Comparison of ENCODE assay signal across 13 mouse cellular contexts in genomic region chr6:42471298-42471697, GRCm38 (mm10). TPM values are rescaled to one million over a fixed set of nuclear protein-coding genes. Genes with fewer than 3 reads are reported as not detected.
A peak's percentile ranks its signal among the peaks of the same experiment; 100 is the strongest.
DNase-seq lines count a peak whose midpoint lies in the region; ATAC-seq lines count a peak whose summit lies in the region.
"Not testable (repeated sequence)": the region's sequence is repeated elsewhere in the genome, so short reads cannot be mapped to it uniquely, and the experiment has no call there.
"Had no signal": no experiment of that assay in that cellular context is flagged by ENCODE, and none has a peak within 500 bp of the region (broad histone marks: within the 10 kb centered on the region; RNA-seq: fewer than 3 reads in every experiment).

No protein-coding gene starts in this region.

- H3K9ac ChIP-seq in embryonic facial prominence, embryonic 11.5 days (replicated peaks; ENCODE audit: low read length); embryonic facial prominence, embryonic 15.5 days; hindbrain, embryonic 11.5 days (ENCODE audit: low read depth, low read length); midbrain, embryonic 14.5 days (replicated peaks; ENCODE audit: low read length): not testable (repeated sequence)

- not testable (repeated sequence) for H3K27me3 ChIP-seq in embryonic facial prominence, embryonic 11.5 days (ENCODE audit: control insufficient read depth, insufficient read depth, low read length); embryonic facial prominence, embryonic 15.5 days; heart, embryonic 10.5 days (ENCODE audit: insufficient read depth, poor library complexity, severe bottlenecking); hindbrain, embryonic 11.5 days (ENCODE audit: control insufficient read depth, insufficient read depth, low read length); midbrain, embryonic 14.5 days (ENCODE audit: control insufficient read depth, insufficient read depth, low read length)

- H3K27ac ChIP-seq in embryonic facial prominence, embryonic 11.5 days (replicated peaks; ENCODE audit: low read depth, low read length); embryonic facial prominence, embryonic 15.5 days (replicated peaks); heart, embryonic 10.5 days; hindbrain, embryonic 11.5 days (ENCODE audit: low read depth, low read length); midbrain, embryonic 14.5 days (replicated peaks; ENCODE audit: low read depth, low read length): not testable (repeated sequence)

- ATAC-seq in embryonic facial prominence, embryonic 11.5 days (replicated peaks; ENCODE audit: insufficient number of reproducible peaks, low FRiP score, low TSS enrichment, low read depth) = 0 out of 2 replicates have a peak, but pooled peaks have one; percentile 6
- ATAC-seq in embryonic facial prominence, embryonic 15.5 days (ENCODE audit: insufficient number of reproducible peaks, low FRiP score, low TSS enrichment, low read depth) = 0 out of 2 replicates have a peak, but pooled peaks have one; percentile 7
- peak; percentile 19; the same call in 1 of the 2 replicates for ATAC-seq in hindbrain, embryonic 11.5 days (ENCODE audit: low FRiP score)
- 0 out of 2 replicates have a peak, but pooled peaks have one; percentile 20 for ATAC-seq in midbrain, embryonic 14.5 days (ENCODE audit: low FRiP score, low TSS enrichment)

- WGBS in embryonic facial prominence, embryonic 11.5 days = 96% methylated on average over 4 of the region's 4 CpGs
- 97% methylated on average over 4 of the region's 4 CpGs for WGBS in embryonic facial prominence, embryonic 15.5 days
- WGBS in heart, embryonic 10.5 days = 88% methylated on average over 4 of the region's 4 CpGs
- 93% methylated on average over 4 of the region's 4 CpGs for WGBS in hindbrain, embryonic 11.5 days
- 94% methylated on average over 4 of the region's 4 CpGs for WGBS in midbrain, embryonic 14.5 days

- not testable (repeated sequence) for H3K36me3 ChIP-seq in embryonic facial prominence, embryonic 11.5 days (replicated peaks; ENCODE audit: control insufficient read depth, insufficient read depth, low read depth, low read length); embryonic facial prominence, embryonic 15.5 days; heart, embryonic 10.5 days; hindbrain, embryonic 11.5 days (ENCODE audit: control insufficient read depth, insufficient read depth, low read length); midbrain, embryonic 14.5 days (ENCODE audit: control insufficient read depth, insufficient read depth, low read length)

- H3K4me3 ChIP-seq in embryonic facial prominence, embryonic 11.5 days (ENCODE audit: low read depth, low read length); embryonic facial prominence, embryonic 15.5 days (replicated peaks); heart, embryonic 10.5 days; hindbrain, embryonic 11.5 days (ENCODE audit: low read depth, low read length); midbrain, embryonic 14.5 days (replicated peaks; ENCODE audit: low read depth, low read length): not testable (repeated sequence)

- H3K4me2 ChIP-seq in embryonic facial prominence, embryonic 11.5 days (ENCODE audit: low read depth, low read length); embryonic facial prominence, embryonic 15.5 days (replicated peaks); hindbrain, embryonic 11.5 days (replicated peaks; ENCODE audit: low read depth, low read length); midbrain, embryonic 14.5 days (ENCODE audit: low read length): not testable (repeated sequence)

- not testable (repeated sequence) for H3K4me1 ChIP-seq in embryonic facial prominence, embryonic 11.5 days (ENCODE audit: control insufficient read depth, insufficient read depth, low read length); embryonic facial prominence, embryonic 15.5 days; heart, embryonic 10.5 days; hindbrain, embryonic 11.5 days (replicated peaks; ENCODE audit: control insufficient read depth, insufficient read depth, low read length); midbrain, embryonic 14.5 days (ENCODE audit: control insufficient read depth, insufficient read depth, low read length)

- not testable (repeated sequence) for H3K9me3 ChIP-seq in embryonic facial prominence, embryonic 11.5 days (replicated peaks; ENCODE audit: control insufficient read depth, low read length); embryonic facial prominence, embryonic 15.5 days (replicated peaks); heart, embryonic 10.5 days; hindbrain, embryonic 11.5 days (ENCODE audit: control insufficient read depth, low read length); midbrain, embryonic 14.5 days (ENCODE audit: control insufficient read depth, low read length)

- not testable (repeated sequence) for DNase-seq in embryonic facial prominence, embryonic 11.5 days (ENCODE audit: low spot score); hindbrain, embryonic 11.5 days (ENCODE audit: low spot score); midbrain, embryonic 14.5 days
- DNase-seq in heart, adult 11 months = peak; percentile 87
- DNase-seq in heart, embryonic 10.5 days (ENCODE audit: low spot score) = peak; percentile 69

RNA-seq across cellular contexts. Expression of gene Olfr457, which starts 4.8 kb away (rescaled TPM):
- polyA plus RNA-seq in embryonic facial prominence, embryonic 11.5 days (2014; fragmentation: Nextera tagmentation; extraction: Ambion mirVana) = not detected in 2 replicates
- 0.08 TPM in 1 of 2 replicates, not detected in the other for polyA plus RNA-seq in embryonic facial prominence, embryonic 15.5 days (2015; fragmentation: Nextera tagmentation; extraction: Ambion mirVana)
- not detected in 2 replicates for polyA plus RNA-seq in heart, embryonic 10.5 days (2016; fragmentation: Nextera tagmentation; extraction: Ambion mirVana)
- not detected in 2 replicates for polyA plus RNA-seq in hindbrain, embryonic 11.5 days (2014; fragmentation: Nextera tagmentation; extraction: Ambion mirVana)
- 0.20 TPM in 1 of 2 replicates, not detected in the other for polyA plus RNA-seq in midbrain, embryonic 14.5 days (2014; fragmentation: Nextera tagmentation; extraction: Ambion mirVana)
- polyA plus RNA-seq: activated CD4-positive, CD25-positive, alpha-beta regulatory T cell, adult 4 months; adrenal gland, adult 2 months; brain, embryonic 14.5 days; C2C12; G1E; Patski had no signal

RNA-seq across cellular contexts. Expression of gene Olfr458, which starts 6.3 kb away (rescaled TPM):
- not detected in 2 replicates for polyA plus RNA-seq in embryonic facial prominence, embryonic 11.5 days (2014; fragmentation: Nextera tagmentation; extraction: Ambion mirVana)
- polyA plus RNA-seq in embryonic facial prominence, embryonic 15.5 days (2015; fragmentation: Nextera tagmentation; extraction: Ambion mirVana) = not detected in 2 replicates
- 0.19 TPM in 1 of 2 replicates, not detected in the other for polyA plus RNA-seq in heart, embryonic 10.5 days (2016; fragmentation: Nextera tagmentation; extraction: Ambion mirVana)
- not detected in 2 replicates for polyA plus RNA-seq in hindbrain, embryonic 11.5 days (2014; fragmentation: Nextera tagmentation; extraction: Ambion mirVana)
- polyA plus RNA-seq in midbrain, embryonic 14.5 days (2014; fragmentation: Nextera tagmentation; extraction: Ambion mirVana) = not detected in 2 replicates
- polyA plus RNA-seq: activated CD4-positive, CD25-positive, alpha-beta regulatory T cell, adult 4 months; adrenal gland, adult 2 months; brain, embryonic 14.5 days; C2C12; CD4-positive, CD25-positive, alpha-beta regulatory T cell, adult 4 months; G1E; Patski had no signal

RNA-seq across cellular contexts. Expression of gene Olfr456, which starts 15.7 kb away (rescaled TPM):
- not detected in 2 replicates for polyA plus RNA-seq in embryonic facial prominence, embryonic 11.5 days (2014; fragmentation: Nextera tagmentation; extraction: Ambion mirVana)
- polyA plus RNA-seq in embryonic facial prominence, embryonic 15.5 days (2015; fragmentation: Nextera tagmentation; extraction: Ambion mirVana) = 0.39 TPM in 1 of 2 replicates, not detected in the other
- polyA plus RNA-seq in heart, embryonic 10.5 days (2016; fragmentation: Nextera tagmentation; extraction: Ambion mirVana) = 0.13 TPM in 1 of 2 replicates, not detected in the other
- not detected in 2 replicates for polyA plus RNA-seq in hindbrain, embryonic 11.5 days (2014; fragmentation: Nextera tagmentation; extraction: Ambion mirVana)
- not detected in 2 replicates for polyA plus RNA-seq in midbrain, embryonic 14.5 days (2014; fragmentation: Nextera tagmentation; extraction: Ambion mirVana)
- polyA plus RNA-seq: activated CD4-positive, CD25-positive, alpha-beta regulatory T cell, adult 4 months; adrenal gland, adult 2 months; brain, embryonic 14.5 days; CD4-positive, CD25-positive, alpha-beta regulatory T cell, adult 4 months; G1E; Patski had no signal

RNA-seq across cellular contexts. Expression of gene Tas2r126, which starts 37.0 kb away (rescaled TPM):
- not detected in 2 replicates for polyA plus RNA-seq in embryonic facial prominence, embryonic 11.5 days (2014; fragmentation: Nextera tagmentation; extraction: Ambion mirVana)
- not detected in 2 replicates for polyA plus RNA-seq in embryonic facial prominence, embryonic 15.5 days (2015; fragmentation: Nextera tagmentation; extraction: Ambion mirVana)
- not detected in 2 replicates for polyA plus RNA-seq in heart, embryonic 10.5 days (2016; fragmentation: Nextera tagmentation; extraction: Ambion mirVana)
- not detected in 2 replicates for polyA plus RNA-seq in hindbrain, embryonic 11.5 days (2014; fragmentation: Nextera tagmentation; extraction: Ambion mirVana)
- not detected in 2 replicates for polyA plus RNA-seq in midbrain, embryonic 14.5 days (2014; fragmentation: Nextera tagmentation; extraction: Ambion mirVana)
- polyA plus RNA-seq: activated CD4-positive, CD25-positive, alpha-beta regulatory T cell, adult 4 months; adrenal gland, adult 2 months; C2C12; CD4-positive, CD25-positive, alpha-beta regulatory T cell, adult 4 months; G1E; Patski had no signal
